Mouse (Mus musculus): ENCODE measurements around the gene Mael.

- TF ChIP-seq MYOG (IDR thresholded peaks at IDR 0.05; ENCODE audit: control insufficient read depth, extremely low read depth, insufficient read length), result no peak
- TF ChIP-seq CTCF (IDR thresholded peaks at IDR 0.05; ENCODE audit: control insufficient read depth, insufficient read depth, insufficient read length), result no peak
These were observed 41.1 kb upstream of the Mael start for GRCm38 (mm10) chr1:166279580-166280206.

All from C2C12 (cell line).